Mouse (Mus musculus): Measurements from ENCODE around the gene Tpi1. TPM values are rescaled to one million over a fixed set of nuclear protein-coding genes. Genes with fewer than 3 reads are reported as not detected.

Tpi1 gene
- polyA plus RNA-seq (2015; fragmentation: Nextera tagmentation; extraction: Ambion mirVana), result 417 and 594 TPM in 2 replicates

GRCm38 (mm10) chr6:124813933-124814332 lies at the start of gene Tpi1:
Tpi1 (minus strand) TSS chr6:124814296.

GRCm38 (mm10) chr6:124856916-124857839 lies 43.1 kb upstream of the Tpi1 start, which contains the start of gene P3h3:
P3h3 (minus strand) TSS chr6:124857752.

GRCm38 (mm10) chr6:124840241-124841167 lies 26.4 kb upstream of the Tpi1 start, which contains the start of gene Gnb3:
Gnb3 (minus strand) TSS chr6:124840275.

GRCm38 (mm10) chr6:124828868-124829798 lies 15.0 kb upstream of the Tpi1 start, which contains the start of the genes Usp5 and Cdca3:
Usp5 (minus strand) TSS chr6:124829484.
Cdca3 (plus strand) TSS chr6:124829547.

GRCm38 (mm10) chr6:124808358-124809012 lies 5.6 kb downstream of the Tpi1 start, which contains the start of gene Spsb2:
Spsb2 (plus strand) TSS chr6:124808661.

GRCm38 (mm10) chr6:124779222-124779983 lies 34.7 kb downstream of the Tpi1 start, which contains the start of gene Lrrc23:
Lrrc23 (minus strand) TSS chr6:124779727.

GRCm38 (mm10) chr6:124769101-124769765 lies 44.9 kb downstream of the Tpi1 start, which contains the start of gene Eno2:
Eno2 (minus strand) TSS chr6:124769673.

Other genes with a start within 250 kb of the Tpi1 start
- 0.29 TPM in 1 of 2 replicates, not detected in the other for gene C1rb, start 244.0 kb downstream of the Tpi1 start, polyA plus RNA-seq (2015; fragmentation: Nextera tagmentation; extraction: Ambion mirVana)
- gene C1s2, start 178.2 kb downstream of the Tpi1 start, polyA plus RNA-seq (2015; fragmentation: Nextera tagmentation; extraction: Ambion mirVana), result 0.23 and 0.28 TPM in 2 replicates
- 48.4 and 101 TPM in 2 replicates for gene Lpcat3, start 151.3 kb downstream of the Tpi1 start, polyA plus RNA-seq (2015; fragmentation: Nextera tagmentation; extraction: Ambion mirVana)
- 141 and 154 TPM in 2 replicates for gene Emg1, start 102.1 kb downstream of the Tpi1 start, polyA plus RNA-seq (2015; fragmentation: Nextera tagmentation; extraction: Ambion mirVana)
- gene Phb2, start 102.0 kb downstream of the Tpi1 start, polyA plus RNA-seq (2015; fragmentation: Nextera tagmentation; extraction: Ambion mirVana), result 205 and 312 TPM in 2 replicates
- gene Ptpn6, start 75.6 kb downstream of the Tpi1 start, polyA plus RNA-seq (2015; fragmentation: Nextera tagmentation; extraction: Ambion mirVana), result 8.6 and 10.9 TPM in 2 replicates
- 664 and 838 TPM in 2 replicates for gene Grcc10, start 72.9 kb downstream of the Tpi1 start, polyA plus RNA-seq (2015; fragmentation: Nextera tagmentation; extraction: Ambion mirVana)
- not detected in 2 replicates for gene Gm45234, start 58.3 kb downstream of the Tpi1 start, polyA plus RNA-seq (2015; fragmentation: Nextera tagmentation; extraction: Ambion mirVana)
- gene Atn1, start 57.8 kb downstream of the Tpi1 start, polyA plus RNA-seq (2015; fragmentation: Nextera tagmentation; extraction: Ambion mirVana), result 13.0 and 14.7 TPM in 2 replicates
- gene Eno2, start 44.6 kb downstream of the Tpi1 start, polyA plus RNA-seq (2015; fragmentation: Nextera tagmentation; extraction: Ambion mirVana), result 11.3 and 20.0 TPM in 2 replicates
- gene Lrrc23, start 34.6 kb downstream of the Tpi1 start, polyA plus RNA-seq (2015; fragmentation: Nextera tagmentation; extraction: Ambion mirVana), result 0.75 and 1.4 TPM in 2 replicates
- gene Spsb2, start 5.6 kb downstream of the Tpi1 start, polyA plus RNA-seq (2015; fragmentation: Nextera tagmentation; extraction: Ambion mirVana), result 28.3 and 31.1 TPM in 2 replicates
- gene Usp5, start 15.2 kb upstream of the Tpi1 start, polyA plus RNA-seq (2015; fragmentation: Nextera tagmentation; extraction: Ambion mirVana), result 72.2 and 94.2 TPM in 2 replicates
- 52.6 and 58.3 TPM in 2 replicates for gene Cdca3, start 15.3 kb upstream of the Tpi1 start, polyA plus RNA-seq (2015; fragmentation: Nextera tagmentation; extraction: Ambion mirVana)
- gene Gnb3, start 26.0 kb upstream of the Tpi1 start, polyA plus RNA-seq (2015; fragmentation: Nextera tagmentation; extraction: Ambion mirVana), result 15.3 and 18.6 TPM in 2 replicates
- gene P3h3, start 43.5 kb upstream of the Tpi1 start, polyA plus RNA-seq (2015; fragmentation: Nextera tagmentation; extraction: Ambion mirVana), result 17.3 and 18.8 TPM in 2 replicates
- 2.1 and 3.7 TPM in 2 replicates for gene Gpr162, start 49.7 kb upstream of the Tpi1 start, polyA plus RNA-seq (2015; fragmentation: Nextera tagmentation; extraction: Ambion mirVana)
- gene Cd4, start 73.9 kb upstream of the Tpi1 start, polyA plus RNA-seq (2015; fragmentation: Nextera tagmentation; extraction: Ambion mirVana), result 0.20 and 0.44 TPM in 2 replicates
- 2.4 and 4.2 TPM in 2 replicates for gene Lag3, start 97.4 kb upstream of the Tpi1 start, polyA plus RNA-seq (2015; fragmentation: Nextera tagmentation; extraction: Ambion mirVana)
- 365 and 389 TPM in 2 replicates for gene Ptms, start 105.8 kb upstream of the Tpi1 start, polyA plus RNA-seq (2015; fragmentation: Nextera tagmentation; extraction: Ambion mirVana)
- gene Mlf2, start 117.1 kb upstream of the Tpi1 start, polyA plus RNA-seq (2015; fragmentation: Nextera tagmentation; extraction: Ambion mirVana), result 266 and 322 TPM in 2 replicates
- 134 and 179 TPM in 2 replicates for gene Cops7a, start 151.2 kb upstream of the Tpi1 start, polyA plus RNA-seq (2015; fragmentation: Nextera tagmentation; extraction: Ambion mirVana)
- 4.0 and 7.4 TPM in 2 replicates for gene Pianp, start 182.4 kb upstream of the Tpi1 start, polyA plus RNA-seq (2015; fragmentation: Nextera tagmentation; extraction: Ambion mirVana)
- gene Zfp384, start 194.8 kb upstream of the Tpi1 start, polyA plus RNA-seq (2015; fragmentation: Nextera tagmentation; extraction: Ambion mirVana), result 6.6 and 10.5 TPM in 2 replicates
- gene Ing4, start 225.5 kb upstream of the Tpi1 start, polyA plus RNA-seq (2015; fragmentation: Nextera tagmentation; extraction: Ambion mirVana), result 90.1 and 150 TPM in 2 replicates
- 3.2 and 3.4 TPM in 2 replicates for gene Acrbp, start 235.4 kb upstream of the Tpi1 start, polyA plus RNA-seq (2015; fragmentation: Nextera tagmentation; extraction: Ambion mirVana)